In genomic region chrX:166652400-166652799, GRCm38 (mm10) we compare ENCODE assay signal across 8 mouse cellular contexts.
A peak's percentile ranks its signal among the peaks of the same experiment; 100 is the strongest.
DNase-seq lines count a peak whose midpoint lies in the region; ATAC-seq lines count a peak whose summit lies in the region.

No protein-coding gene starts in this region.

- no peaks in the 10 kb centered on the region for H3K36me3 ChIP-seq in kidney, embryonic 14.5 days (ENCODE audit: control insufficient read depth, insufficient read depth, low read length)
- no peaks in the 10 kb centered on the region for H3K36me3 ChIP-seq in forebrain, embryonic 14.5 days (ENCODE audit: control insufficient read depth, insufficient read depth, low read length)
- H3K36me3 ChIP-seq in neural tube, embryonic 11.5 days (ENCODE audit: control insufficient read depth, insufficient read depth, low read length), result no peaks in the 10 kb centered on the region

- DNase-seq in kidney, adult 18-20 months, result peak; percentile 15
- DNase-seq in CD4-positive, CD25-positive, alpha-beta regulatory T cell, adult 2 months (ENCODE audit: low read depth, low spot score), result peak; percentile 67
- DNase-seq in ZHBTc4 (ENCODE audit: low read depth, low spot score), result peak; percentile 48
- DNase-seq in forebrain, embryonic 14.5 days (ENCODE audit: low spot score), result peak; percentile 70
- peak; percentile 9 for DNase-seq in left cerebral cortex, postnatal 4 days
- DNase-seq in neural tube, embryonic 11.5 days (ENCODE audit: low spot score), result peak; percentile 47
- DNase-seq in gastrocnemius, postnatal 10 days, result no peak

- no peak for ATAC-seq in kidney, embryonic 14.5 days (ENCODE audit: low FRiP score, low TSS enrichment)
- ATAC-seq in forebrain, embryonic 14.5 days, result no peak
- no peak for ATAC-seq in neural tube, embryonic 11.5 days (ENCODE audit: insufficient read depth, low FRiP score, low TSS enrichment)

- intact Hi-C loops in left cerebral cortex, postnatal 4 days (cut with DNase I), result loop anchor here (2.0 kb wide), 1 partner anchor 486 kb away; no protein-coding TSS in a partner anchor

- H3K9me3 ChIP-seq in kidney, embryonic 14.5 days (ENCODE audit: control insufficient read depth, low read length), result no peaks in the 10 kb centered on the region
- H3K9me3 ChIP-seq in forebrain, embryonic 14.5 days (replicated peaks; ENCODE audit: control insufficient read depth, low read length), result no peaks in the 10 kb centered on the region
- no peaks in the 10 kb centered on the region for H3K9me3 ChIP-seq in neural tube, embryonic 11.5 days (ENCODE audit: control insufficient read depth, low read length)

- H3K9ac ChIP-seq in kidney, embryonic 14.5 days (ENCODE audit: low read depth, low read length), result no peak overlapping the region
- H3K9ac ChIP-seq in forebrain, embryonic 14.5 days (ENCODE audit: low read length), result no peak overlapping the region
- H3K9ac ChIP-seq in neural tube, embryonic 11.5 days (ENCODE audit: low read length), result no peak overlapping the region

- 67% methylated on average over 3 of the region's 3 CpGs for WGBS in kidney, embryonic 14.5 days
- 70% methylated on average over 3 of the region's 3 CpGs for WGBS in forebrain, embryonic 14.5 days
- 66% methylated on average over 3 of the region's 3 CpGs for WGBS in neural tube, embryonic 11.5 days

- no peak overlapping the region for H3K4me2 ChIP-seq in kidney, embryonic 14.5 days (replicated peaks; ENCODE audit: low read depth, low read length)
- no peak overlapping the region for H3K4me2 ChIP-seq in forebrain, embryonic 14.5 days (ENCODE audit: low read length)
- no peak overlapping the region for H3K4me2 ChIP-seq in neural tube, embryonic 11.5 days (ENCODE audit: low read depth)

- no peaks in the 10 kb centered on the region for H3K27me3 ChIP-seq in kidney, embryonic 14.5 days (ENCODE audit: control insufficient read depth, insufficient read depth, low read length)
- no peaks in the 10 kb centered on the region for H3K27me3 ChIP-seq in forebrain, embryonic 14.5 days (replicated peaks; ENCODE audit: control insufficient read depth, insufficient read depth, low read length)
- no peaks in the 10 kb centered on the region for H3K27me3 ChIP-seq in neural tube, embryonic 11.5 days (ENCODE audit: control insufficient read depth, insufficient read depth, low read length)

- no peak overlapping the region for H3K27ac ChIP-seq in kidney, embryonic 14.5 days (ENCODE audit: low read depth, low read length)
- H3K27ac ChIP-seq in forebrain, embryonic 14.5 days (ENCODE audit: low read depth, low read length), result no peak overlapping the region
- H3K27ac ChIP-seq in neural tube, embryonic 11.5 days (ENCODE audit: low read depth, low read length), result no peak overlapping the region

- H3K4me3 ChIP-seq in kidney, embryonic 14.5 days (ENCODE audit: low read length), result no peak overlapping the region
- no peak overlapping the region for H3K4me3 ChIP-seq in forebrain, embryonic 14.5 days (ENCODE audit: low read depth, low read length)
- H3K4me3 ChIP-seq in neural tube, embryonic 11.5 days (ENCODE audit: low read depth, low read length), result no peak overlapping the region

- H3K4me1 ChIP-seq in kidney, embryonic 14.5 days (ENCODE audit: control insufficient read depth, insufficient read depth, low read length), result no peaks in the 10 kb centered on the region
- no peaks in the 10 kb centered on the region for H3K4me1 ChIP-seq in forebrain, embryonic 14.5 days (ENCODE audit: control insufficient read depth, insufficient read depth, low read length)
- H3K4me1 ChIP-seq in neural tube, embryonic 11.5 days (ENCODE audit: control insufficient read depth, insufficient read depth, low read length), result no peaks in the 10 kb centered on the region
